Mouse (Mus musculus) liver, embryonic 16.5 days (tissue): ENCODE data around the gene Fetub. TPM values are rescaled to one million over a fixed set of nuclear protein-coding genes. Genes with fewer than 3 reads are reported as not detected.
A peak's percentile ranks its signal among the peaks of the same experiment; 100 is the strongest.

ENCODE experiments used
- ATAC-seq: fragments of 200-750 bp; cut with Nextera tagmentation; 2 replicates; pipeline ENCODE4 v1.8.0; 2017; ENCODE audit warnings: low read depth, mild to moderate bottlenecking, moderate number of reproducible peaks, moderate library complexity
- H3K27ac ChIP-seq: fragments of 300-500 bp; sonication (generic); 2 replicates; pipeline ENCODE4 v1.5.1; 2014; ENCODE audit warnings: mild to moderate bottlenecking, low read length
- H3K27me3 ChIP-seq: fragments of 300-500 bp; sonication (generic); 2 replicates; pipeline ENCODE4 v1.6.1; 2014; ENCODE audit warnings: low read depth, low read length, mixed read lengths; ENCODE audit not compliant: control insufficient read depth, insufficient read depth
- H3K36me3 ChIP-seq: fragments of 300-500 bp; sonication (generic); 2 replicates; pipeline ENCODE4 v1.6.1; 2014; ENCODE audit warnings: mild to moderate bottlenecking; ENCODE audit not compliant: control insufficient read depth, insufficient read depth
- H3K4me1 ChIP-seq: fragments of 300-500 bp; sonication (generic); 2 replicates; pipeline ENCODE4 v1.6.1; 2014; ENCODE audit warnings: low read depth, low read length, mixed read lengths; ENCODE audit not compliant: control insufficient read depth
- H3K4me2 ChIP-seq: fragments of 300-500 bp; sonication (generic); 2 replicates; pipeline ENCODE4 v1.6.1; 2014; ENCODE audit warnings: low read depth, low read length, mixed read lengths
- H3K4me3 ChIP-seq: fragments of 300-500 bp; sonication (generic); 2 replicates; pipeline ENCODE4 v1.5.1; 2014; ENCODE audit warnings: low read depth, mild to moderate bottlenecking, low read length
- H3K9ac ChIP-seq: fragments of 300-500 bp; sonication (generic); 2 replicates; pipeline ENCODE4 v1.6.1; 2014; ENCODE audit warnings: low read depth, low read length
- H3K9me3 ChIP-seq: fragments of 300-500 bp; sonication (generic); replicated peaks from 2 replicates; pipeline ENCODE4 v1.6.1; 2016; ENCODE audit warnings: low read length; ENCODE audit not compliant: control insufficient read depth
- WGBS: fragments of 180-500 bp; shearing (Covaris S2); extraction: QIAGEN DNeasy Blood & Tissue Kit; methylation state at CpG from one replicate; pipeline ENCODE4 v1.1.7; 2014; ENCODE audit not compliant: insufficient replicate concordance; 5-methylcytosine and 5-hydroxymethylcytosine counted together
- polyA plus RNA-seq: library from polyadenylated mRNA; unstranded; fragments of >200 nt; fragmentation: Nextera tagmentation; extraction: Ambion mirVana; gene quantifications from 2 replicates; pipeline ENCODE4 v1.2.1, GENCODE M21; 2015

The Fetub gene
- polyA plus RNA-seq, 1 experiment from 2014 or later: 19.3 TPM

GRCm38 (mm10) chr16:22881487-22881886 lies 36.6 kb upstream of the Fetub start:
- H3K4me3 ChIP-seq: no peak overlapping the region
- 14% methylated on average over 4 of the region's 4 CpGs for WGBS
- no peak overlapping the region for H3K9ac ChIP-seq
- H3K9me3 ChIP-seq: no peaks in the 10 kb centered on the region
- no peaks in the 10 kb centered on the region for H3K36me3 ChIP-seq
- peak overlapping the region; percentile 81 for H3K27ac ChIP-seq
- ATAC-seq: peak; percentile 80
- peaks cover 3% of the 10 kb centered on the region for H3K4me1 ChIP-seq
- peak overlapping the region; percentile 25; the same call in 1 of the 2 replicates for H3K4me2 ChIP-seq
- no peaks in the 10 kb centered on the region for H3K27me3 ChIP-seq

GRCm38 (mm10) chr16:22883441-22883840 lies 34.7 kb upstream of the Fetub start:
- H3K4me1 ChIP-seq: peaks cover 3% of the 10 kb centered on the region
- H3K9me3 ChIP-seq: no peaks in the 10 kb centered on the region
- WGBS: 63% methylated on average over 5 of the region's 5 CpGs
- 0 out of 2 replicates have a peak overlapping the region, but pooled peaks have one; percentile 27 for H3K27ac ChIP-seq
- no peak overlapping the region for H3K9ac ChIP-seq
- no peak for ATAC-seq
- no peak overlapping the region for H3K4me2 ChIP-seq
- no peaks in the 10 kb centered on the region for H3K36me3 ChIP-seq
- H3K27me3 ChIP-seq: no peaks in the 10 kb centered on the region
- no peak overlapping the region for H3K4me3 ChIP-seq

GRCm38 (mm10) chr16:22885356-22885755 lies 32.8 kb upstream of the Fetub start:
- WGBS: 13% methylated on average over 4 of the region's 4 CpGs
- Histone ChIP-seq H3K4me1 (peaks cover 10% of the 10 kb centered on the region), H3K27ac (no peak overlapping the region), H3K9me3 (no peaks in the 10 kb centered on the region), H3K9ac (no peak overlapping the region), H3K4me3 (no peak overlapping the region), H3K36me3 (no peaks in the 10 kb centered on the region), H3K27me3 (no peaks in the 10 kb centered on the region), H3K4me2 (no peak overlapping the region)
- ATAC-seq: no peak

- WGBS: 48% methylated on average over 3 of the region's 3 CpGs
- peak overlapping the region; percentile 21 for H3K4me2 ChIP-seq
- H3K27ac ChIP-seq: peak overlapping the region; percentile 49
- H3K4me3 ChIP-seq: peak overlapping the region; percentile 11; the same call in 1 of the 2 replicates
- no peaks in the 10 kb centered on the region for H3K27me3 ChIP-seq
- H3K4me1 ChIP-seq: peaks cover 9% of the 10 kb centered on the region
- no peak overlapping the region for H3K9ac ChIP-seq
- no peaks in the 10 kb centered on the region for H3K9me3 ChIP-seq
- no peak; the same call in 1 of the 2 replicates for ATAC-seq
- H3K36me3 ChIP-seq: no peaks in the 10 kb centered on the region
These were observed 31.4 kb upstream of the Fetub start for GRCm38 (mm10) chr16:22886726-22887125.

- H3K9ac ChIP-seq: no peak overlapping the region
- H3K4me1 ChIP-seq: peaks cover 6% of the 10 kb centered on the region
- H3K4me2 ChIP-seq: no peak overlapping the region
- no peak overlapping the region for H3K4me3 ChIP-seq
- no peaks in the 10 kb centered on the region for H3K27me3 ChIP-seq
- H3K9me3 ChIP-seq: no peaks in the 10 kb centered on the region
- ATAC-seq: peak; percentile 15; the same call in 1 of the 2 replicates
- peak overlapping the region; percentile 33; the same call in 1 of the 2 replicates for H3K27ac ChIP-seq
- 48% methylated on average over 4 of the region's 4 CpGs for WGBS
- H3K36me3 ChIP-seq: no peaks in the 10 kb centered on the region
These were observed 29.3 kb upstream of the Fetub start for GRCm38 (mm10) chr16:22888835-22889234.

GRCm38 (mm10) chr16:22889716-22890115 lies 28.4 kb upstream of the Fetub start:
- H3K9ac ChIP-seq: no peak overlapping the region
- H3K27me3 ChIP-seq: no peaks in the 10 kb centered on the region
- no peaks in the 10 kb centered on the region for H3K36me3 ChIP-seq
- no peak overlapping the region for H3K4me3 ChIP-seq
- H3K4me1 ChIP-seq: peaks cover 6% of the 10 kb centered on the region
- ATAC-seq: no peak
- H3K4me2 ChIP-seq: no peak overlapping the region
- 38% methylated on average over 8 of the region's 8 CpGs for WGBS
- H3K9me3 ChIP-seq: no peaks in the 10 kb centered on the region
- H3K27ac ChIP-seq: no peak overlapping the region

GRCm38 (mm10) chr16:22890683-22891510 lies 27.2 kb upstream of the Fetub start, which contains the start of gene Ahsg:
TSS of gene Ahsg (plus strand) at chr16:22891277.
- Histone ChIP-seq H3K4me2 (no peak within 1 kb of the TSS), H3K4me3 (peak within 1 kb of the TSS; percentile 36), H3K36me3 (no peaks in the 10 kb centered on the region), H3K27ac (peak within 1 kb of the TSS; percentile 91), H3K27me3 (no peaks in the 10 kb centered on the region), H3K4me1 (peaks cover 6% of the 10 kb centered on the region), H3K9ac (peak within 1 kb of the TSS; percentile 46), H3K9me3 (no peaks in the 10 kb centered on the region)
- no peak for ATAC-seq
- WGBS: 27% methylated on average over 11 of the region's 11 CpGs

- peak overlapping the region; percentile 46; the same call in 1 of the 2 replicates for H3K9ac ChIP-seq
- H3K4me1 ChIP-seq: peaks cover 6% of the 10 kb centered on the region
- peak; percentile 75 for ATAC-seq
- H3K4me3 ChIP-seq: peak overlapping the region; percentile 36
- H3K9me3 ChIP-seq: no peaks in the 10 kb centered on the region
- H3K4me2 ChIP-seq: no peak overlapping the region
- peak overlapping the region; percentile 91 for H3K27ac ChIP-seq
- 55% methylated on average over 8 of the region's 8 CpGs for WGBS
- no peaks in the 10 kb centered on the region for H3K36me3 ChIP-seq
- H3K27me3 ChIP-seq: no peaks in the 10 kb centered on the region
These were observed 26.4 kb upstream of the Fetub start for GRCm38 (mm10) chr16:22891733-22892154.

- H3K36me3 ChIP-seq: no peaks in the 10 kb centered on the region
- H3K27ac ChIP-seq: no peak overlapping the region
- peak overlapping the region; percentile 7; the same call in 1 of the 2 replicates for H3K4me3 ChIP-seq
- peak; percentile 6; the same call in 1 of the 2 replicates for ATAC-seq
- no peak overlapping the region for H3K9ac ChIP-seq
- H3K27me3 ChIP-seq: no peaks in the 10 kb centered on the region
- H3K4me1 ChIP-seq: peaks cover 6% of the 10 kb centered on the region
- H3K9me3 ChIP-seq: no peaks in the 10 kb centered on the region
- H3K4me2 ChIP-seq: no peak overlapping the region
- 57% methylated on average over 8 of the region's 8 CpGs for WGBS
These were observed 24.0 kb upstream of the Fetub start for GRCm38 (mm10) chr16:22894095-22894494.
